Mouse (Mus musculus) bone marrow macrophage, adult 2 months (primary cell): ENCODE data around the gene Clec16a.

Experiments
- CTCF ChIP-seq: IDR thresholded peaks from 2 replicates; pipeline ENCODE4 v1.5.1; 2012; ENCODE audit warnings: low read depth, mild to moderate bottlenecking, low read length, moderate library complexity
- POLR2A ChIP-seq: IDR thresholded peaks from 2 replicates; pipeline ENCODE4 v1.6.1; 2012; ENCODE audit warnings: mild to moderate bottlenecking, low read depth, low read length, borderline replicate concordance

DNA sequence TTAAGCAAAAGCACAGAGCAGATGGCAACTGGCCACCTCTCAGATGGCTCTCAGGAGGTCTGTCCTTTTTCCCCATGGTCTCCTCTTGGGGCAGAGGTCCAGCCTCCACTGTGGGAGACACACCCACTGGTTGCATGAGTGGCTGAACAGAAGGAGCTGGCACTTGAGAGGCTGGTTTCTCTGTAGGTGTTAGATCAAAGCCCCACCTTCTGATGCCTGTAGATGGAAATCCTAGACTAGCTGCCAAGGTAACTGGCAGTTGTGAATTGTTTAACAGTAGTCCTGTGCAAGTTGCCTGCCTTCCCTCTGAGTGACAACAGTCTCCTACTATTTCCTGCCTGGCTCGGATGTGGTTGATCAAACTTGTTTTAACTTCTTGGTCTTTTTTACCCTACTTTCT is 40.0 kb downstream of the Clec16a start:
- TF ChIP-seq CTCF: no peak
- no peak for TF ChIP-seq POLR2A
